Mouse (Mus musculus) kidney, adult 11 months (tissue): Measurements from ENCODE around the gene Twist2.

ENCODE experiments used
- DNase-seq: peaks from one replicate; pipeline ENCODE4 v3.0.0; 2022

The Twist2 gene

DNA sequence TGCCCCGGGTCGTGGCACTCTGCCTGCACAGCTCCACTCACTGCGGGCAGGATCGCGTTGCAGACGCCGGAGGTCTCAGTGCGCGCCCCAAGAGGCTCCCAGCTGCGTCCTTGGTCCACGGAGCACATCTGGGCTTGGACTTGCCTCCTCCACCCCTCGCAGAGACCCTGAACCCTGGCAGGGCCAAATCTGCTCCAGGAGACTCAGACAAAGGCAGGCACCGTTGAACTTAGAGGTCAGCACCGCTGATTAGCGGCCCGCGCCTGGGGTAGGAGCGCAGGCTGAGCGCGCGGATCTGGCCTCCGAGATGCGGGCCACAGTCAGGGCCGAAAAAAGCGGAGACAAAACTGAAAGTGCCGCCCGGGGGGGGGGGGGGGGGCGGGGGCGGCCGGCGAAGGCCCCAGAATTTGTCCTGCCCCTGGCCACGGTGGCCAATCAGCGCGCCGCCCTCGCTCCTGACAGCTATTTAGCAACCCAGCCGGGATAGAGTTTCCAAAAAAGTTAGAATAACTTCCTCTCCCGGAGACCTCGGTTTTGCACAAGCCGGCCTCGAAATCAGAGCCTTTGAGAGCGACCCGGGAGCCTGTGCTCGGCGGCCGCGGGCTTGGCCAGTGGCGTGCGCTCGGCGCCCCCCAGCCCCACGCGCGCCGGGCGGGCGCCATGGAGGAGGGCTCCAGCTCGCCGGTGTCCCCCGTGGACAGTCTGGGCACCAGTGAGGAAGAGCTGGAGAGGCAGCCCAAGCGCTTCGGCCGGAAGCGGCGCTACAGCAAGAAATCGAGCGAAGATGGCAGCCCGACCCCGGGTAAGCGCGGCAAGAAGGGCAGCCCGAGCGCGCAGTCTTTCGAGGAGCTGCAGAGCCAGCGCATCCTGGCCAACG, at the start of gene Twist2:
Twist2 (plus strand) TSS at position 495 of the 877 bp plus-strand sequence.
- no peak for DNase-seq

DNA sequence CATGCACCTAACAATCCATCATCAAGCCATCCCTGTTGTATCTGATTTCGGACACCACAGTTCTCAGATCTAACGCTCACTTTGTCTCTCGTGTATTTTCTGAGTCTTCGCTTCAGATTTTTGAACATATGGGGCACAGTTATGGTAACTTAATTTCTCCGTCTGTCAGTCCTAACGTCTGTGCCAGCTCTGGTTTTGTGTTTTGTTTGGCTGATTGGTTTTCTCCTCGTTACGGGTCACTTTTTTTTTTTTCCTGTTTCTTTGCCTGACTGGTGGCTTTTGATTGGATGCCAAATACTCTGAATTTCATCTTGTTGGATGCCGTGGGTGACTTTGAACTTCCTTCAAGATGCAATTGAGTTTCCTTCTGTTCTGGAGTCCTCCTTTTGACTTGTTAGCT, 48.3 kb upstream of the Twist2 start:
- DNase-seq, result no peak

DNA sequence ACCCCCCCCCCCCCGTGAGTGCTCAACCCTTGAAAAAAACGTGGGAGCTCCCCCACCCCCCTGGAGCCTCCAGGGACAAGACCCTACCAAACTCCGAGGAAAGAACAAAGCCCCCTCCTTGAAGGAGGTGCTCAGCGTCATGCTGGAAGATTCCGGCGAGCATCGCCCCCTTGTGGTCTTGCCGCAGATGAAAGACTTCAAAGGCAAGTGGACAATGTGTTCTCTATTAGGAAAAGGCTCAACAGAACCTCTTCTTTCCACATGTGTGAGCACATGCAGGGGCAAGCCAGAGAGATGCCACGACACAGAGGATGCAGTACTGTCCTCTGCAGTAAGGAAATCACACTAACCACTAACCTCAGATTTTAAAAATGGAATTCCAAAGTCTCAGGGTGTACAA, 46.2 kb upstream of the Twist2 start:
- DNase-seq, result peak; percentile 8

DNA sequence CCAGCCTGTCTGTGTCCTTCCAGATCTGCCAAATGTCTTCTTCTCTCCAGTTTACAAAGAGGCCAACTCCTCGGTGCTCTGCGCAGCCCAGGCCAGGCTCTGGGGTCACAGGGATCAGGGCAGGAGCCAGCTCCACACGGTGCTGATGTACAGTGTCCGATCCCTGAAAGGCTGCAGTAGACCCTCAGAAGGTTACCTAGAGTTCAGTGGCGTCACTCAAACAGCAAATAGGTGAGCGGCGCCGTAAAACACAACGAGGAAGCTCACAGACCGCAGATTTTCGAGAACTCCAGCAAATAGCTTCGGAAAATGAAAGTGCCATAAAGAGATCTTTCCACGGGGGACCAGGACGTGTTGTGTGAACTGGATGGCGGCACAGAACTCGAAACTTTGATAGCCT, 44.0 kb upstream of the Twist2 start:
- DNase-seq, result no peak

DNA sequence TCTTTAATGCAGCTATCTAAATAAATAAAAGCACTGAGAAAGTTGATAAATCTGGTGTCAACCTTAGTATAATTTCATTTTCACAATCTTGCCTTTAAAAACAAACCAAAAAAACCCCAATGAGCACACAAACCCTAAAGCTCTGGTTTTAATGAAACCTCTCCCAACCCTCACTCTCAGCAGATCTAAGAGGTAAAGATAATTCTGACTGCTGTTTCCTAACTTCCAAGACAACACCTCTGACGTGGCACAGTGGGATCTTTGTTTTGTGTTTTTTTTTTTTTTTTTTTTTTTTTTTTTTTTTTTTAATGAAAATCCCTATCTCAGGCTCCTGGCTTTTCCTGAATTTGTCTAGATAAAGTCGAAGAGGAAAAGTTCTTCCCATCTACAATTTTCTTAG, 43.1 kb upstream of the Twist2 start:
- DNase-seq, result no peak

DNA sequence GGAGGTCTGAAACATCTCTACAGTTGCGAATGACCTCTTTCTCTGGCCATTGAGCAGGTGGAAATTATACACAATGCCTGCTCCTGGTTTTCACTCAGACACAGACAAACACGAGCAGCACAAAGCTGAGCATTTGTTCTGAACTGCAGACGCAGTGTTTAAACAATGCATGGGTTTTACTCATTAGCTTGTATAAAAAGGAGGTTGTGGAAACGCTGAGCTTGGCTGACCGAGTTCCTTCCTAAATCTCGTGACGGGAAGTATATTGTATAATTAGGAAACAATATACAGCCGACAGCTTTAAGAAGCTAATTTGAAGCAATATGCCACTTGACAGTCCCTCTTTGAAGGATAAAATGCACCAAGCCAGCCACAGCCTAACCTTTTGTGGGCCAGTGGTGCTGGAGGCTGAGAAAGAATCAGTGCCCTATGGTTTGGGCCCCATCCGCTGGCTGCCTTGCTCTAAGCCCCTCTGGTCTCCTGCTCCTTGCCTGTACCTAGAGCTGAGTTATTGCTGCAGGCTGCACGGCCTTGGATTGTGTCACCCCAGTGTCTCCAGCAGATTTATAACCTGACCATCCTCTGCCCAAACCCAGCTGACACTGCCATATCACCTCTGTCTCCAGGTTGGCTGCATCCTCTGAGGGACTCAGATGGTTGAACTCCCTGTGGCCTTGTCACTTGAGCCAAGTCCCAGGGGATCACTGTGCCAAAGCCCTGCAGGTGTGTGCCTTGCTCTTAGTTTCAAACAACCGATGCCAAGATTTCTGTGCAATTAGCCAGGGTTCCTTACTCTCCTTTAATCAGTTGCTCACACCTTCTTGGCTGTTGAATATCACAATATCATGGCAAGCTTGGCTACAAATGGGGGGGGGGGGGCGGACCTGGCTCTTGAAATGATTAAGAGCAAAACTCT, 42.4 kb upstream of the Twist2 start:
- no peak for DNase-seq

DNA sequence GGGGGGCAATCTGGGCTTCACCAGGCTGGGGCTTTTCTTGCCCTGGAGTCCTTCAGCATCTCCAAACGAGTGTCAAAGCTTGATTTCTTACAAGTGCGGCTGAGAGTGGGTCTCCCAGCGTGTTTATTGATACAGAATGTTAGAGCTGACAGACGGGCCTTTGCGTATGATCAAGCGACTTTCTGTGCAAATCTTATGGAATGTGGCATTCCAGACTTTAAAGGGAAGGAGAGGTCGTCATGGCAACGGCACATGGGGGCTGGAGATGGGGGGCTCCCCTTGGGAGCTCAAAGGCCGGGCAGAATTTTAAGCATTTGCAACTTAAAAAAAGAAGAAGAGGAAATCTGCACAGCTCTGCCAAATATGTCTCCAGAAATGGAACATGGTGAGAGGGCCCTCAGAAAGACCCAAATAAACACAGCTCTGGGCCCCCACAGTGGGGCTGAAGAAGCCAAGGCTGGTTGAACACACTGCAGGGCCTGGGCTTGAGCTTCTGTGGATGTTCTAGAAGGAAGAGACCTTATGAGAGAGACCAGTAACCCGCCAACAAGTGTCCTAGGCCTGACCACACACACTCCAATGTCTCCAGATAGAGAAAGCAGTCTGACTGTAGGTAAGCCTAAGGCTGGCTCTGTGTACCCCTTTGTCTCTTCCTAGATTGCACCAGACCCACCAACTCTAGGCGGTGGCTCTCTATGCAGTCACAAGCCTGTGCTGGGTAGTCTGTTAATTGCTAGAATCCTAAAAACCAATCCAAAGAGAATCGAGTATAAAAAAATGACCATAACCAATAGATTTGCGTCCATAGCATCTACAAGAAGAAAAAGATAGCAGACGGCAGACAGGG, 40.9 kb upstream of the Twist2 start:
- no peak for DNase-seq

DNA sequence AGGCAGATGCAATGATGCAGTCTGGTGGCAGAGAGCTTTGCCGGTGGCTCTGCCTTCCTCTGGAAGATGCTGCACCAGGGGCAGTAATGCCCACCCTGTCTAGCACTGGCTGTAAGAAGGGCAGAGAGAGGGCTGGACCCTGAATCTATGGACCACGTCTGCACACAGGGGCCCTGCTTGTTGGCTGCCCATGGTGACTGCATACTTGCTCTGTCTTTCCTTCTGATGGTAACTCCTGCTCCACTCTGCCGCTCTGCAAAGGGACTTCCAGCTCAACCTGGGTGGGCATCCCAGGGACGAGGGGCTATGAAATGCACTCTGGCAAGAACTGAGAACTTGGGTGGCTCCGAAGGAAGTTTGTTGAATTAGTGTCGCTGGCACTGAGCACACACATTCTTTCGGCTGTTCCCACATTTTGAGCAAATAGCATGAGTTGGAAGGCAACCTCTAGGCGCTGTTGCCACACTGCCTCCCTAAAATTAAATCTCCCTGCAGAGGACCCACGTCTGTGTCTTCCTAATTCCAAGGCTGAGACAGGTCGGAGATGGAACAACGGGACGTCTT, 38.7 kb upstream of the Twist2 start:
- DNase-seq, result no peak

DNA sequence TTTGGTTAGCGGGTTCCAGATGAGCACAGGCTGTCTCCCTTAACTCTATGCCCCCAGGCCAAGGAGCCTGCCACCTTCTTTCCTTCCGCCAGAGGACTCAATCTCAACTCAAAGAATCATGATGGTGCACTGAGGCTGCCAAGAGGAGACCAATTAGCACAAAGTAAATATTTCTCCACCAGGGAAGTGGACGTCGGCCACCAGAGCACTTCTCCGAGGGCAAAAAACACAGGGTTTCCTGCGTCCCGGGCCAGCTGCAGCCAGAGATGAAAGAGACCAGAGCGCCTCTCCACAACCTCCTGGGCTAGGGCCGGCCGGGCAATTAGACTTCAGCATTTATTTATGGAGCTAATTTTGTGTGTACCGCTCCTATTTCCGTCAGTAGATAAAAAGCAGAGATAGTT, 31.0 kb upstream of the Twist2 start:
- DNase-seq, result no peak

DNA sequence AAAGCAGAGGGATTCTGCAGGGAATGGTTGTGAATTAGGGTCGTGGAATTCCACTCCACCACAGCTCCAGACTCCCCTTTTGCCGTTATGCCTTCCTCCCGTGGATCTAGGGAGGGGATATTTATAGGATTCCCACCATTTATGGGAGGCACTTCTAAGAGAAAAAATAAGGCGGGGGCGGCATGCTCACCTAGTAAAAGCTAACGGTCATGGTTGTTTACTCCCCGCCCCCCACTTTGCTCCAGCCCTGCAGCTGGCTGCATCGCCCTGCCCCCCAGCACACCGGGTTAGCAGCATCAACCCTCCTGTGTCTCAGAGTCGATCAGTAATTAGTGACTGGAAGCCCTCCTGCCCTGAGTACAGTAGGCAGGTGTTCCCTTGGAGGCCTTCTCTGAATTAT, 30.6 kb upstream of the Twist2 start:
- DNase-seq, result no peak

DNA sequence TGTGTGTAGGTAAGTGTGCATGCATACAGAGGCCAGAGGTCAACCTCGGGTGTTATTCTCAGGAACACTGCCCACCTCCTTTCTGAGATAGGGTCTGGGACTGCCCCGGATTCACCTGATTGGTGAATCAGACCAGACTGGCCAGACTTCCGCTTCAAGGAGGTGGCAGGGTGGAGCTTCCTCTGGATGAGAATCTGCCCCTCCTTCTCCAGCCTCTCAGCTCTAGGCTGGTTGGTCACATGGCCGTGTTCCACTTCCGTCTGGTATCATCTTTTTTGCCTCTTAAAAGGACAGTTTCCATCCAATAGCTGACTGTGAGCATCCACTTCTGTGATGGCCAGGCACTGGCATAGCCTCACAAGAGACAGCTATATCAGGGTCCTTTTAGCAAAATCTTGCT, 24.3 kb upstream of the Twist2 start:
- DNase-seq, result no peak

DNA sequence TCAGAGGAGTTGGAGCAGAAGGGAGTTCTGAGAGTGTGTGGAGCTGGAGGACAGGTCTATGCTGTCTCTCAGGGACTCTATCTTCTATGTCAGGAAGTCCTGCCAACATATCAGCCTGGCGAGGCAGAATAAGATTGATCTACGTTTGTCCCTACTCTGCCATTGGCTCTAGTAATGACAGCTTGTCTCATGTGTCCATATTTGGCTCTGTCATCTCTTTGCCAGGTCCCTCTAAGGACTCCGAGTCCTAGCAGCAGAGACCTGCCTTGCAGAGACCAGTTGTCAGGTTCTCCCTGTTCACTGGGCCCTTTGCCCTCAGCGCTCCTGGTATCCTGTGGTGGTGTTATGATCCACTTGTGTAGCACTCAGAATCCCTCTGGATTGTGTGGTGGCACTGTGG, 21.4 kb upstream of the Twist2 start:
- DNase-seq, result no peak

DNA sequence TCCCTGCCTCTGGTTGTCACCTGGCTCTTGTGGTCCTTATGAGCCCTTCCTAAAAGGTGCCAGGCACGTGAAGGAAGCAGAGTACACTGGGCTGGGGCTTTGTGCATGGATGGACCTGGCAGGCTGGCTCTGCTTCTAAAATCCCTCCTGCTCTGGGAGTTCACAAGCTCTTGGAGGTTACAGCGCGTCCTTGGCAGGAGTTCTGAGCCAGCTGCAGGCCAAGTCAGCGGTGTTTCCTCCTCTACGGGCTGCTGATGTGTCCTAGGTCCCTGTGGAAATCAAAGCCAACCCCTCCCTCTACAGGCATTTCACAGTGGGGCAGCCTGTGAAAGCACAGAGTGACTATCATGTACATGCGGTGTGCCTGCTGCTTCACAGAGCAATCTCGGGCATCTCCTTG, 20.1 kb upstream of the Twist2 start:
- DNase-seq, result no peak

DNA sequence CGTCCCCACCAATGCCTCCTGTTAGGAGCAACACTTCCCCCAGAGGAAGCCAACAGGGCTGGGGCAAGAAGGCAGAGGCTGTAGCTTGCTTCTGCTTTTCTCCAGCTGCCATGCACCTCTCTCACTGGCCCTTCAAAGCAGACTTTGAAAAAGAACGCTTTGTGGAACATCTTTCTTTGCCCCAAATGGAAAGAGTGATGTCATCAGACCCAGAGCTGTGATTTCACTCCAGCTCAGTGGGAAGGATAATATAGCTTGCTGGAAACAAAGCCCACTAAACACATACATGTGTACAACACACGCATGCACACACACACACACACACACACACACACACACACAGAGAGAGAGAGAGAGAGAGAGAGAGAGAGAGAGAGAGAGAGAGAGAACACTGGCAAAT, 17.1 kb upstream of the Twist2 start:
- no peak for DNase-seq

DNA sequence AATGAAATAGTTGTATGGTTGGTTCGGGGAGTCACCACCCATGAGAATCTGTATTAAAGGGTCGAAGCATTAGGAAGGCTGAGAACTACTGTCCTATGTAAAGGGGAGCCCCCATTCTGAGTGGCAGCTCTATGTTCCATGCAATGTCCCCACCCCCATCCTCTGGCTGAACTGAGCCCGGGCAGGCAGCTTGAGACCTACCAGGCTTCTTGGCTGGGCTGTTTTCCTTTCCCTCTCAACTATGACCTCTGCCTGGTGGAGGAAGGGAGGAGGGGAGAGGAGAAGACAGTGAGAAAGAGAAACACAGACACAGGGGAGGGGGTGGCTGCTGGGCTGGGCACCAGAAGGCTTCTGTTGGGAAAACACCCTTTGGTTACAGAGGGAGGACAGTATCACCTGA, 1.9 kb upstream of the Twist2 start:
- no peak for DNase-seq

DNA sequence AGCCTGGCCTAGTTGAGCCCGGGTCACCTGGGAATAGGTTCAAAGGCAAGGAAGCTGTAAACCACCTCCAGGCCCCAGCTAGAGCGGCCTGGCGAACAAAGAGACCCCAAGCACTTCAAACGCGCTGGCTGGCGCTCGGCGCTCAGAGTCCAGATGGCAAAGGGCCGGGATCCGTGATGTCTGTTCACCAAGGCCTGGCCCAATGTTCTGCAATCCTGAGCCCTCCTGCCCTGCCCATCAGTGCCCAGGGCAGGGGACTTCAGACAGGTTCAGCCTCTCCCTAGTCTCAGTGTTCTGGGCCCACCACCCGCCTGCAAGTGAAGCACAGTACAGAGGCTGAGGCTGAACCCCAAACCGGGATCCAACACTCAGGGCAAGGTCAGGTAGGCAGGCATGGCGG, 913 bp upstream of the Twist2 start:
- DNase-seq, result no peak

DNA sequence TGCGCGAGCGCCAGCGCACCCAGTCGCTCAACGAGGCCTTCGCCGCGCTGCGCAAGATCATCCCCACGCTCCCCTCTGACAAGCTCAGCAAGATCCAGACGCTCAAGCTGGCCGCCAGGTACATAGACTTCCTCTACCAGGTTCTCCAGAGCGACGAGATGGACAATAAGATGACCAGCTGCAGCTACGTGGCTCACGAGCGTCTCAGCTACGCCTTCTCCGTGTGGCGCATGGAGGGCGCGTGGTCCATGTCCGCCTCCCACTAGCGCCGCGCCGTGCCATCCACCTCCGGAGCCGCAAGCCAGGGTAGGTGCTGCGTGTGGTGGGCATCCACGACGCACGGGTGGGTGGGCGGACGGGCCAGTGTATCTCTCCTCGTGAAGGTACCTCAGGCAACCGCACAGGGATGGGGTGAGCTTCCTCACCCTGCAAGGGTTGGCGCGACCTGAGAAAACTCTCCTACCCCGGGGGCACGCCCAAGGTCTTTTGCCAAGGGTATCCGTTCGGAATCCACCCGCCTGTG, 644 bp downstream of the Twist2 start:
- no peak for DNase-seq

DNA sequence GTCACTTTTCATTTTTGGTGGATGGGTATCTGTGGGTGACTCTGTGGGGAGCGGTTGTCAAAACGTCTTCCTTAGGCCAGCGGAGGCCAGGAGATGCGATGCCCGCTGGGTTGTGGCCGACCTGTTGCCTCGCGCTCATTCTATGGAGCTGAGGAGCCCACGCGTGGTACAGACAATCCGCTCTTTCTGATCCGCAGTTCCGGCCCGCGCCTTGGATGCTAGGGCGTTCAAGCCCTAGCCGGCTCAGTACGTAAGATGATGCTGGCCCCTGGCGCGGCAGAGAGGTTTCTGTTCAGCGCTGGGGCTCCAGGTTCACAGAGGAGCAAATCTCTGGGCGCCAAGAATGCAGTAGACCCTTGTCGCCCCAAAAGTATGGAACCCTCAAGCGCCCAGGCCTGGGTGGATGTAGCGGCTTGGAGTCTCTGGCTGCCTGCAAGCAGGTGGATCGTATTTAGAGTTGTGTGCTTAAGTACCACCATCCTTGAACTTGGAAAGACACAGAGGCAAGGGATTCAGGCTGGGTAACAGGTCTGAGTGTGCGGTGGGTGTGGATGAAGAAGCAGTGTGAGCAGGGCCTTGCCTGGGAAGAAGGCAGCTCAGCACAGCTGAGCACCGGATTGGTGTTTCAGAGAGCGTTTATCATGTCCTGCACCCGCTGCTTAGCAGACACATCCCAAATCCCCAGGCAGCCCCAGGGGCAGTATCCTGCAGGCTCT, 1.3 kb downstream of the Twist2 start:
- no peak for DNase-seq

DNA sequence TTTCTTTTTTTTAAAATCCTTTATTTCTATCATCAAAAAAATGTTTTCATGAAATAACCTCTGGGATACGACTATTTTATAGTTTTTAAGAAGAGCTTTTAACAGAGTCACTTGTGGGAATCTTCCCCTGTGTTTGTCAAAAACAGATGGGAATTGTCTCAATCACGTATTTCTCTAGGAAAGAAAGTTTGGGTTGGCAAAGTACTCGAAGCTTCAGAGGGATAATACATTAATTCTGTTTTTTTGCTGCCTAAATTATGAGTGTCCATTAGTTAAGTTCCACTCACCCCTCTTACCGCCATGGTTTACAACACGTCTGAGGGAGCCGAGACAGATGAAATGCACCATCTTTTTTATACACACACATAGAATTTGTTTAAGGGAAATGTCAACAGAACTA, 2.2 kb downstream of the Twist2 start:
- DNase-seq, result no peak

DNA sequence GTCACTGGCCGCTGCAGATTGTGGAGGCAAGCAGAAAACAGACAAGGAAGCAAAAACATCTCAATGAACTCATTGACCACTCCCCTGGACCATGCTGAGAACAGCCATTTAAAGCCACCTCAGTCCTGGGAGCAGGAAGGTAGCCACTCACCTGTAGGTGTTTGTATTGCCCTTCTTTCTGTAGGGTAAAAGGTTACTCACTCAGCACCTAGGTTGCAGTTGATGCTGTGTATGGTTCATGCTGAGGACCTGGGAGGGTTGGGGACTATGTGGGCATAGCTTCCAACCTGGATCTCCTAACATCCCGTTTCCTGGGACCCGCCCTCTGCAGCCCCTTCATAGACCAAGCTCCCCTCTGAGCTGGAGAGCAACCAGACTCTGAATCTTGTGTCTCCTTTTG, 14.8 kb downstream of the Twist2 start:
- no peak for DNase-seq

DNA sequence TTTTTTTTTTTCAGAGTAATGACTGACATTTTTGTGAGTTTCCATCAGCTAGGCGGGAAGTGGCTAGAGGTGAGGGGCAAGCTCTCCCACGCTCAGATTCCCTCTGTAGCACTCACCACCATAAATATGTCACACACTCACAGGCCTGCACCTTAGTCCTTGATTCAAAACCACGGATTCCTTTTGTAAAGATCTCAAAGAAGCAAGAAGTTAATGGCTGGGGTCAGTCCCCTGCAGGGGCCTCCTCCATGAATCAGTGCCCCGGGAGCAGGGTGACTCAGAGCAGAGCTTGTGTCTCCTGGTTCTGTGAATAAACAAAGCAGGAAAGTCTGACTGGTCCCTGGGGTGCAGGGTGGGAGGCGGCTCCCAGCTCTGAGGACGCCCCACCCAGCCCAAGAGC, 15.3 kb downstream of the Twist2 start:
- no peak for DNase-seq

DNA sequence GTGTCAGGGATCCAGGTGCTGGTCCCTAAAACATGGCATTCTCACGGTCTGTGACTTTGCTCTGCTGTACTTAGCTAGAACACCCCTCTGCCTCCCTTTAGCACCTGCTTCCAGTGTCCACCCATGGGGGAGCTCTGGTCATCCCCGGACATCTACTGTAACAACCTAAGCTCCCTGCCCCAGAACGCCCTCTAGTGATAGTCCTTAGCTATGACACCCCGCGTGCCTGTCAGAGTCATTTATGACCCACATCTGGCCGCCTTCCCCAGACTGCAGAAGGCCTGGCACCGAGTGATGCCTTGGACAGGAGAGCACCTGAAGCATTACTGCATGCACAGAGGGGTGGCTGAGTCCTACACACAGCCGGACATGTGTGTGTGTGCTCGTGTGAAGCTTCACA, 18.0 kb downstream of the Twist2 start:
- DNase-seq, result no peak
